Comparison of ENCODE assay signal across 8 mouse cellular contexts in the genomic region with DNA sequence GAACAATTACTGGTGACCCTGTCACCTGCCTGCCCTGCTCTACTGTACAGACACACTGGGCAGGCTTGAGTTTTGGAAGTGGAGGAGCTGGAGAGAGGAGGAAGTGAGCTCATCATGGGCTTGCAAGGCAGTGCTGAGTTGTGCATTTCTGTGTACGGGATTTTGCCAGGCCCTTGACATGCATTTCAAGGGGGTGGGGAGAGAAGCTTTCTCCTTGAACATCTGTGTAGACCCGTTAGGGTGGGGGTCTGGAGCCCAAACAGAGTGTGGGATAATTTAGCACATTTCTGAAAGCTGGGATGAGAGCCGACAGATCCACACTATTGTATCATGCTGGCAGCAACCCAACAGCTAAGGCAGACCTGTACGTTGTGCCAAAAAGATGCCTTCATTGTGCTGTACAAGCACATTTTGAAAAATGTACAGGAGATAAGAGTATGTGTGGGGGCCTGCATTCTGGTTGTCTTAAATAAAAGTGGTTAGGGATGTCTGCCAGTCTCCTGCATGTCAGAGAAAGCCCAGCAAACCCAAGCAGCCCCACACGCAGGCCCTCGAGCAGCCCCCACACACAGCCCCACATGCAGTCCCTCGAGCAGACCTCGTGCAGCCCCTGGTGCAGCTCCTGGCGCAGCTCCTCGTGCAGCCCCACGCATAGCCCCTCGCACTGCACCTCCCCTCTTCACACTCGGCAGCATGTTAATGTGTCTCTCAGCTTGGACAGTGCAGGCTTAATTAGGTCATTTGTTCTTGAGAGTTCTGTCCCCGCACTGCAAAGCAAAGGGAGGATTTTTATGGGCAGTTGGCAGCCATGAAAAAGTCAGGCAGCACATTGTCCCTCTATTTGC. TPM values are rescaled to one million over a fixed set of nuclear protein-coding genes. Genes with fewer than 3 reads are reported as not detected.
DNase-seq lines count a peak whose midpoint lies in the region; ATAC-seq lines count a peak whose summit lies in the region.

No protein-coding gene starts in this region.

- H3K4me3 ChIP-seq in forebrain, embryonic 13.5 days: no peak overlapping the region
- H3K4me3 ChIP-seq in hindbrain, embryonic 12.5 days: no peak overlapping the region
- no peak overlapping the region for H3K4me3 ChIP-seq in midbrain, embryonic 11.5 days (ENCODE audit: low read depth, low read length)

- peak overlapping the region; percentile 40 for H3K4me2 ChIP-seq in forebrain, embryonic 13.5 days
- no peak overlapping the region for H3K4me2 ChIP-seq in hindbrain, embryonic 12.5 days (replicated peaks)
- no peak overlapping the region for H3K4me2 ChIP-seq in midbrain, embryonic 11.5 days

- WGBS in forebrain, embryonic 13.5 days: 6% methylated on average over 14 of the region's 14 CpGs
- 15% methylated on average over 14 of the region's 14 CpGs for WGBS in hindbrain, embryonic 12.5 days
- WGBS in midbrain, embryonic 11.5 days: 43% methylated on average over 14 of the region's 14 CpGs

- no peaks in the 10 kb centered on the region for H3K9me3 ChIP-seq in forebrain, embryonic 13.5 days (replicated peaks)
- no peaks in the 10 kb centered on the region for H3K9me3 ChIP-seq in hindbrain, embryonic 12.5 days (replicated peaks)
- peaks cover 2% of the 10 kb centered on the region; the same call in 1 of the 2 replicates for H3K9me3 ChIP-seq in midbrain, embryonic 11.5 days (ENCODE audit: control insufficient read depth, low read length)

- peak overlapping the region; percentile 91 for H3K27ac ChIP-seq in forebrain, embryonic 13.5 days
- peak overlapping the region; percentile 52 for H3K27ac ChIP-seq in hindbrain, embryonic 12.5 days
- no peak overlapping the region for H3K27ac ChIP-seq in midbrain, embryonic 11.5 days (ENCODE audit: low read depth, low read length)

- DNase-seq in urinary bladder, postnatal 14 days (ENCODE audit: low spot score): peak; percentile 42
- no peak for DNase-seq in urinary bladder, adult 18-20 months (ENCODE audit: low spot score in 2 of 2)
- DNase-seq in layer of hippocampus, postnatal 36 days: peak; percentile 36 to 40
- no peak for DNase-seq in midbrain, embryonic 11.5 days (ENCODE audit: low spot score, missing footprints)
- peak; percentile 38 for DNase-seq in yolk sac, embryonic 10.5 days (ENCODE audit: low spot score)
- no peak for DNase-seq in thymus, postnatal 0 days (ENCODE audit: low spot score)

- no peaks in the 10 kb centered on the region for H3K27me3 ChIP-seq in forebrain, embryonic 13.5 days
- no peaks in the 10 kb centered on the region for H3K27me3 ChIP-seq in hindbrain, embryonic 12.5 days
- H3K27me3 ChIP-seq in midbrain, embryonic 11.5 days (ENCODE audit: control insufficient read depth, insufficient read depth, low read length): no peaks in the 10 kb centered on the region; the same call in 1 of the 2 replicates

- H3K9ac ChIP-seq in forebrain, embryonic 13.5 days: peak overlapping the region; percentile 41
- peak overlapping the region; percentile 33; the same call in 1 of the 2 replicates for H3K9ac ChIP-seq in hindbrain, embryonic 12.5 days
- H3K9ac ChIP-seq in midbrain, embryonic 11.5 days (ENCODE audit: low read length): no peak overlapping the region

- peaks cover 62% of the 10 kb centered on the region for H3K4me1 ChIP-seq in forebrain, embryonic 13.5 days
- H3K4me1 ChIP-seq in hindbrain, embryonic 12.5 days: peaks cover 39% of the 10 kb centered on the region
- peaks cover 24% of the 10 kb centered on the region for H3K4me1 ChIP-seq in midbrain, embryonic 11.5 days (ENCODE audit: control insufficient read depth, insufficient read depth, low read length)

- peak; percentile 91 for ATAC-seq in forebrain, embryonic 13.5 days
- ATAC-seq in hindbrain, embryonic 12.5 days (ENCODE audit: low FRiP score): peak; percentile 85
- ATAC-seq in midbrain, embryonic 11.5 days (ENCODE audit: low FRiP score): peak; percentile 71

- peaks cover 5% of the 10 kb centered on the region; the same call in 1 of the 2 replicates for H3K36me3 ChIP-seq in forebrain, embryonic 13.5 days (ENCODE audit: poor library complexity, severe bottlenecking)
- H3K36me3 ChIP-seq in hindbrain, embryonic 12.5 days: peaks cover 7% of the 10 kb centered on the region; the same call in 1 of the 2 replicates
- no peaks in the 10 kb centered on the region for H3K36me3 ChIP-seq in midbrain, embryonic 11.5 days (ENCODE audit: control insufficient read depth, insufficient read depth, low read length)

RNA-seq across cellular contexts. Expression of a gene that starts 27.5 kb away (rescaled TPM):
- polyA plus RNA-seq in forebrain, embryonic 13.5 days (2015; fragmentation: Nextera tagmentation; extraction: Ambion mirVana): 15.9 and 17.7 TPM in 2 replicates
- 43.9 and 46.0 TPM in 2 replicates for polyA plus RNA-seq in hindbrain, embryonic 12.5 days (2016; fragmentation: Nextera tagmentation; extraction: Ambion mirVana)
- 100 to 1,000 TPM in 1 of 2 experiments, 10 to 100 TPM in 1; 91.6 to 115 TPM for total RNA-seq in layer of hippocampus, postnatal 36 days (2021)
- polyA plus RNA-seq in midbrain, embryonic 11.5 days (2014; fragmentation: Nextera tagmentation; extraction: Ambion mirVana): 21.7 and 22.4 TPM in 2 replicates
- 4.9 and 5.1 TPM in 2 replicates for polyA plus RNA-seq in thymus, postnatal 0 days (2015; fragmentation: Nextera tagmentation; extraction: Ambion mirVana)

Comparison
In these comparisons a context has a peak if more than half of its experiments do, and no peak if none do; other contexts are left out.
1. DNase-seq: peak in urinary bladder, postnatal 14 days (single experiment), layer of hippocampus, postnatal 36 days (2 of 2) and yolk sac, embryonic 10.5 days (single experiment); none in urinary bladder, adult 18-20 months (0 of 2), midbrain, embryonic 11.5 days (single experiment) and thymus, postnatal 0 days (single experiment).
2. Peak in every context shown above with its lines, with median percentiles within 50 percentile points of each other: ATAC-seq.